Mouse (Mus musculus) liver, postnatal 0 days (tissue): ENCODE measurements around the gene Cyp2c23.

ENCODE experiments used
- CTCF ChIP-seq: sonication (generic); IDR thresholded peaks from 2 replicates; pipeline ENCODE4 v1.5.1; 2016; ENCODE audit warnings: antibody characterized with exemption, low read depth
- EP300 ChIP-seq: IDR thresholded peaks from 2 replicates; pipeline ENCODE4 v1.6.1; 2016; ENCODE audit warnings: antibody characterized with exemption, low read depth, mild to moderate bottlenecking

DNA sequence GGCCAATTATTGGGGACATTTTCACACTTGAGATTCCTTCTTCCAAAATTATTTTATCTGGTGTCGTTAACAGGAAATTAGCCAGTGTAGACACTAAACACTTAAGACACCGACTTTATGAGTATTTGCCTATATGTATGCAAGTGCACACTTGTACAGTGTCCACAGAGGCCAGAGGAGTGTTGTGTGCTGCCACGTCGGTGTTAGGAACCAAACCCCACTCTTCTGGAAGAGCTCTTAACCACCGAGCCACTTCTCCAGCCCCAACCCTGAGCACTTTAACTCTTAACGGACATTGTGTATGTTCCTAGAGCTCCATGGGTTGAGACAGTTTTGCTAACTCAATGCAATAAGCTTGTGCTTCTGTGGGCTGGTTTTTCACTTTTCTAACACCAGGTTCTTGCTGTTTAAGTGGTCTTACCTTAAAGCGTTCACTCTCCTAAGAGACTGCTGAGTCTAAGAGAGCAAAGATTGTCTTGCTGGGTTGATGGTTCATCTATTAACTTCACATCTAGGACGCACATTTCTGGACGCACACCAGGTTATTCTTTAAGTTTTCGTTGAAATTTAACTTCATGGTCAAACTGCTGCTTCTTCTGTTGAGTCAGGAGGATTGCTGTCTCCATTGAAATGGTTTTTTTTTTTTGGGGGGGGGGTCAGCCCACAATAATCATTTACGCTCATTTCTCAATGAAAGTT, 3.2 kb upstream of the Cyp2c23 start:
- no peak for TF ChIP-seq CTCF
- no peak for TF ChIP-seq EP300
